Mouse (Mus musculus): ENCODE measurements around the gene Get4. TPM values are rescaled to one million over a fixed set of nuclear protein-coding genes. Genes with fewer than 3 reads are reported as not detected.

Gene Get4
- total and polyA plus RNA-seq, 3 experiments, result 91.4 to 140 (median 96.4) TPM

DNA sequence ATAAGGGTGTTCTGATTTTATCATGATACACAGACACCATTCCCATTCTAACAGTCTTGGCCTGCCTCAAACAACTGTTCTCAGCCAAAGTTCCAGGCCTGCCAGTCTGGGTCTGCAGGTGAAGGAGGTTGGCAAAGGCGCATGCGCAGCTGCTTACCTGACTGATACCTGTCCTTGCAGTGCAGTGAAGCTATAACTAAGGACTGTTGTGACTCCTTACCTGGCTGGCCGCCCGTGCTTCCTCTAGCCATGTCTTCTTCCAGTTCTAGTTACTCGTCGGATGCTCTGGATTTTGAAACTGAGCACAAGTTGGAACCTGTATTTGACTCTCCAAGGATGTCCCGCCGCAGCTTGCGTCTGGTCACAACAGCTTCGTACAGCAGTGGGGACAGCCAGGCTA, 28.8 kb upstream of the Get4 start:
- dilution Hi-C loops (cut with MboI; ENCODE audit: extremely low pct_ligation_motif_present, extremely low pct_unique_long_range_greater_than_20kb, low sequenced_read_pairs), result no loop called here
- Histone ChIP-seq H3K36me3 (replicated peaks in 1 of 2; ENCODE audit: control insufficient read depth in 1 of 2, insufficient read depth in 1 of 2, low read length in 1 of 2) (peaks cover 40 to 79% of the 10 kb centered on the region in 2 experiments), H3K4me1 (ENCODE audit: control insufficient read depth in 1 of 2, insufficient read depth in 2 of 2) (no peaks in the 10 kb centered on the region), H3K4me2 (ENCODE audit: insufficient read depth, low read depth, poor library complexity, severe bottlenecking) (no peak overlapping the region), H3K27me3 (replicated peaks) (no peaks in the 10 kb centered on the region), H3K9me3 (replicated peaks; ENCODE audit: low read length) (no peaks in the 10 kb centered on the region), H3K4me3 (replicated peaks in 1 of 3; ENCODE audit: low read depth in 2 of 3, low read length in 2 of 3, poor library complexity in 1 of 3) (no peak overlapping the region), H3K79me2 (replicated peaks; ENCODE audit: control insufficient read depth, extremely low read depth, insufficient read depth, poor library complexity, severe bottlenecking) (no peaks in the 10 kb centered on the region), H3K9ac (ENCODE audit: insufficient read depth, low read depth) (no peak overlapping the region), H3K27ac (ENCODE audit: insufficient read depth, low read depth) (no peak overlapping the region)
- no peak for DNase-seq (ENCODE audit: extremely low read depth)
- in situ Hi-C loops (cut with MboI; ENCODE audit: low pct_ligation_motif_present, low pct_unique_long_range_greater_than_20kb, low sequenced_read_pairs), result no loop called here
- TF ChIP-seq NRF1 (IDR thresholded peaks at IDR 0.05; ENCODE audit: low read depth, low read length) (no peak), ZC3H11A (IDR thresholded peaks at IDR 0.05; ENCODE audit: low read depth, low read length) (no peak), BHLHE40 (IDR thresholded peaks at IDR 0.05; ENCODE audit: low read depth, low read length) (no peak)

DNA sequence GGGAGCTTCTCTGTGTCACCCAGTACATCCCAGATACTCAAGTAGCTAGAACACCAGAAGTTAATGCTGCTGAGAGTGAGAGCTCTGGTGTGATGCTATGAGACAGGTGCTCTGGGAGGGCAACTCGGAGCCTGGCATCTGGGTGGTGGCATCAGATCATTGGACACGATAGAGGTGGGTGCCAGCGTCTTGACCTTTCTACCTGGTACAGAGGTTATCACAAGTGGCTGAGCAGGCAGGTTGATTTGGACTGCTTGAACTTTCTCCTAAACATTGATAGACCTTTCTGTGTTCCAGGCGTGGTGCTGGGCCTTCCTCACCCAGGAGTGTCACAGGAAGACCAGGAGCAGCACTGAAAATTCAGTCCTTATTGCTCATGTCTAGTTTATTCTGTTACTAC, 24.9 kb upstream of the Get4 start:
- H3K36me3 ChIP-seq (replicated peaks in 1 of 2; ENCODE audit: control insufficient read depth in 1 of 2, insufficient read depth in 1 of 2, low read length in 1 of 2), result peaks cover 45 to 72% of the 10 kb centered on the region in 2 experiments

DNA sequence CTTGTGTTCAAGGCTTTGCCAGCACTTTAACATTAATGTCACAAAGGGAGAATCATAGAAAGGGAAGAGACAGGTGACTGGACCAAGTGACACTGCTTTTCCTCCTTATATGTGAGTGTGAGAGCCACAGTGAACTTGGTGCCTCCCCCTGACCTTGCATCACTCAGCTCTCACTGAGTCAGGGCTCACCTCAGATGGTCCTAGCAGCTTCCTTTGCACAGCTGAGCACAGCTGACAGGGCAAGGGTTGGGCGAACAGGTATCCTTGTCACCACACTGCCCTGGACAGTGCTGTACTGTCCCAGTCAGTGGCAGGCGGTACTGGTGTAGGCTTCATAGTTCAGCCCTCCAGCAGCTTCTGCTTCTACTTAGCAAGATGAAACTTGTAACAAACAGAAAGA, 24.5 kb upstream of the Get4 start:
- dilution Hi-C loops (cut with MboI; ENCODE audit: extremely low pct_ligation_motif_present, extremely low pct_unique_long_range_greater_than_20kb, low sequenced_read_pairs), result no loop called here
- H3K36me3 ChIP-seq (replicated peaks in 1 of 2; ENCODE audit: control insufficient read depth in 1 of 2, insufficient read depth in 1 of 2, low read length in 1 of 2), result peaks cover 45 to 69% of the 10 kb centered on the region in 2 experiments

More for the DNA sequence above, 24.9 kb upstream of the Get4 start:
- Histone ChIP-seq H3K4me3 (replicated peaks in 1 of 3; ENCODE audit: low read depth in 2 of 3, low read length in 2 of 3, poor library complexity in 1 of 3) (no peak overlapping the region), H3K4me2 (ENCODE audit: insufficient read depth, low read depth, poor library complexity, severe bottlenecking) (no peak overlapping the region), H3K9ac (ENCODE audit: insufficient read depth, low read depth) (no peak overlapping the region), H3K79me2 (replicated peaks; ENCODE audit: control insufficient read depth, extremely low read depth, insufficient read depth, poor library complexity, severe bottlenecking) (no peaks in the 10 kb centered on the region), H3K4me1 (ENCODE audit: control insufficient read depth in 1 of 2, insufficient read depth in 2 of 2) (peaks cover 4 to 20% of the 10 kb centered on the region in 2 experiments), H3K27ac (ENCODE audit: insufficient read depth, low read depth) (no peak overlapping the region), H3K9me3 (replicated peaks; ENCODE audit: low read length) (no peaks in the 10 kb centered on the region), H3K27me3 (replicated peaks) (no peaks in the 10 kb centered on the region)
- TF ChIP-seq ELF1 (IDR thresholded peaks at IDR 0.05; ENCODE audit: low read depth, low read length) (no peak), MEF2A (IDR thresholded peaks at IDR 0.05; ENCODE audit: borderline replicate concordance, low read depth, low read length) (no peak), SIN3A (IDR thresholded peaks at IDR 0.05; ENCODE audit: low read length) (no peak), ZC3H11A (IDR thresholded peaks at IDR 0.05; ENCODE audit: low read depth, low read length) (no peak), UBTF (IDR thresholded peaks at IDR 0.05; ENCODE audit: low read depth, low read length) (no peak), JUND (conservative IDR thresholded peaks at IDR 0.05; ENCODE audit: low read depth, low read length) (no peak), IRF4 (IDR thresholded peaks at IDR 0.05; ENCODE audit: low read depth, low read length) (no peak), CTCF (conservative IDR thresholded peaks at IDR 0.05 in 1 of 2, IDR thresholded peaks at IDR 0.05 in 1 of 2; ENCODE audit: low read depth in 2 of 2, low read length in 2 of 2) (no peak), ETS1 (conservative IDR thresholded peaks at IDR 0.05; ENCODE audit: low read depth, low read length) (no peak), MAX (IDR thresholded peaks at IDR 0.05; ENCODE audit: low read length) (no peak), TBP (conservative IDR thresholded peaks at IDR 0.05; ENCODE audit: low read depth, low read length) (no peak), USF1 (IDR thresholded peaks at IDR 0.05; ENCODE audit: low read depth, low read length) (no peak), NRF1 (IDR thresholded peaks at IDR 0.05; ENCODE audit: low read depth, low read length) (no peak), MAFK (IDR thresholded peaks at IDR 0.05; ENCODE audit: insufficient replicate concordance, low read length) (no peak), POLR2A (IDR thresholded peaks at IDR 0.05; ENCODE audit: low read depth, low read length) (no peak), EP300 (IDR thresholded peaks at IDR 0.05; ENCODE audit: low read length) (no peak), E2F4 (IDR thresholded peaks at IDR 0.05; ENCODE audit: insufficient replicate concordance, low read depth, low read length) (no peak), POLR2AphosphoS2 (IDR thresholded peaks at IDR 0.05; ENCODE audit: low read depth, low read length) (no peak), TCF12 (IDR thresholded peaks at IDR 0.05; ENCODE audit: low read depth, low read length) (no peak)
- in situ Hi-C loops (cut with MboI; ENCODE audit: low pct_ligation_motif_present, low pct_unique_long_range_greater_than_20kb, low sequenced_read_pairs), result no loop called here
- DNase-seq (ENCODE audit: extremely low read depth), result no peak
- dilution Hi-C loops (cut with MboI; ENCODE audit: extremely low pct_ligation_motif_present, extremely low pct_unique_long_range_greater_than_20kb, low sequenced_read_pairs), result no loop called here

More for the DNA sequence above, 24.5 kb upstream of the Get4 start:
- H3K4me1 ChIP-seq (ENCODE audit: control insufficient read depth in 1 of 2, insufficient read depth in 2 of 2), result peaks cover 4 to 25% of the 10 kb centered on the region in 2 experiments
- H3K9me3 ChIP-seq (replicated peaks; ENCODE audit: low read length), result no peaks in the 10 kb centered on the region
- no peak overlapping the region for H3K9ac ChIP-seq (ENCODE audit: insufficient read depth, low read depth)
- H3K4me2 ChIP-seq (ENCODE audit: insufficient read depth, low read depth, poor library complexity, severe bottlenecking), result no peak overlapping the region
- H3K79me2 ChIP-seq (replicated peaks; ENCODE audit: control insufficient read depth, extremely low read depth, insufficient read depth, poor library complexity, severe bottlenecking), result 0 out of 2 replicates have a peak, but pooled peaks cover 2% of the 10 kb centered on the region
- no peak overlapping the region for H3K4me3 ChIP-seq (replicated peaks in 1 of 3; ENCODE audit: low read depth in 2 of 3, low read length in 2 of 3, poor library complexity in 1 of 3)
- DNase-seq (ENCODE audit: extremely low read depth), result no peak
- in situ Hi-C loops (cut with MboI; ENCODE audit: low pct_ligation_motif_present, low pct_unique_long_range_greater_than_20kb, low sequenced_read_pairs), result no loop called here
- no peak for TF ChIP-seq MYC (IDR thresholded peaks at IDR 0.05; ENCODE audit: low read depth, low read length)
- TF ChIP-seq NRF1 (IDR thresholded peaks at IDR 0.05; ENCODE audit: low read depth, low read length), result no peak
- no peak for TF ChIP-seq ELF1 (IDR thresholded peaks at IDR 0.05; ENCODE audit: low read depth, low read length)
- TF ChIP-seq ZNF384 (IDR thresholded peaks at IDR 0.05; ENCODE audit: low read depth, low read length), result no peak
- TF ChIP-seq POLR2A (IDR thresholded peaks at IDR 0.05; ENCODE audit: low read depth, low read length), result no peak
- no peak for TF ChIP-seq JUND (conservative IDR thresholded peaks at IDR 0.05; ENCODE audit: low read depth, low read length)
- no peak for TF ChIP-seq MAX (IDR thresholded peaks at IDR 0.05; ENCODE audit: low read length)
- no peaks in the 10 kb centered on the region for H3K27me3 ChIP-seq (replicated peaks)
- H3K27ac ChIP-seq (ENCODE audit: insufficient read depth, low read depth), result no peak overlapping the region
